Mouse (Mus musculus) frontal cortex, adult (tissue): ENCODE measurements around the gene Fitm1.

Experiments
- ATAC-seq: cut with Nextera tagmentation; 2 replicates; pipeline ENCODE4 v1.9.2; 2017; ENCODE audit warnings: mild to moderate bottlenecking, moderate library complexity, mixed read lengths; ENCODE audit not compliant: low TSS enrichment

Gene Fitm1

DNA sequence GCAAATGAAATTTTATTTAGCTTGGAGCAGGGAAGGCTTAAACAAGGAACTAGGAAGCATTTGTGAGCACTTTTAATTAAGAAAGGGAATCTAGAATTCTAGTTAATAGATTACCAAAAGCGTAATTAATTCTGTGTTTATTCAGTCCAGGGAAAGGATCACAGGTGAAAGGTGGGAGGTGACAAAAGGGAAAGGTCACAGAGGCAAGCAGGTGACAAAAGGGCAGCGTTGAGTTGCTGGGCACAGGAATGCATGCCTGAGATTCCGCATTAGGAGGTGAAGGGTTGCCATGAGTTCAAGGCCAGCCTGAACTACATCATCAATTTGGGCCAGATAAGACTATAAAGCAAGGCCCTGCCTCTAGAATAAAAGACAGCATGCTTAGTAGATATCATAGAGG, 7.9 kb upstream of the Fitm1 start:
- no peak for ATAC-seq

DNA sequence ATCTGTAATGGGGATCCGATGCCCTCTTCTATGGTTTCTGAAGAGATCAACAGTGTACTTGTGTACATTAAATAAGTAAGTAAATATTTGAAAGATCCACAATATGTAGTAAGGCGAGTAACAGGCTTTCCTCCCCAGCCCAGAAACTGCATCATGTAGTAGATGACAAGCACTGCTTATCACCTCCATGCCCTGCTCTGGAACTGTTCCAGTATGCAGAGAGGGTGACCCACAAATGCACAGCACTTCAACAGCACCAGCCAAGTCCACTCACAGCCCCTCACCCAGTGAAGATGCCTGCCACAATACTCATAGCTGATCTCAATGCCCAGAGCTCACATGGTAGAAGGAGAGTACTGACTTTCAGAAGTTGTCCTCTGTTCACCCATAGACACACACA, 4.8 kb upstream of the Fitm1 start:
- ATAC-seq = no peak

DNA sequence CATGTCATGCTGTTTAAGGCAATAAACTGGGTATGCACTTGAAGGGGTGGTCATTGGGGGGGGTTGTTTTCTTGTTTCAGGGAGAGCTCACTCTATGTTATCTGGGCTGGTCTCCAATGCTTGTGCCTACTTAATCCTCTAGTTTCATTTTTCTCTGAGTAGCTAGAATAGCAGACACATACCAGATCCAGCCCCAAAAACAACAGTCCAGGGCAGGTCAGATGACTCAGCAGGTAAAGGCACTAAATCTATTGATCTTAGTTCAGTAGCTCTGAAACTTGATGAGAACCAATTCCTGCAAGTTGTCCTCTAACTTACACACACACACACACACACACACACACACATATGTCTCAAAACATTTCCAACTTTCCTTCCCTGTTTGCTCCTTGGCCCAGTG, 3.7 kb upstream of the Fitm1 start:
- ATAC-seq = no peak

DNA sequence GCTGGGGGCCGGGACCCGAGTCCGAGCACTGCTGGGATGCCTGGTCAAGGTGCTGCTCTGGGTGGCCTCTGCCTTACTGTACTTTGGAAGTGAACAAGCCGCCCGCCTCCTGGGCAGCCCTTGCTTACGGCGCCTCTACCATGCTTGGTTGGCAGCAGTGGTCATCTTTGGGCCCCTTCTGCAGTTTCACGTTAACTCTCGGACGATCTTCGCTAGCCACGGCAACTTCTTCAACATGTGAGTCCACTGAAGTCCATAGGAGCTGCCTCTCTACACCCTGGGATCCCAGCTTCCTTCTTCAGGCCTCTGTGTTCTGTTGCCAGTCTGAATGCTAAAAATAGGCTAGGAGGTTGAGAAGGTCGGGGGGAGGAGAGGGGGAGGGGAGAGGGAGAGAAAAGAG, 294 bp downstream of the Fitm1 start:
- ATAC-seq = no peak

DNA sequence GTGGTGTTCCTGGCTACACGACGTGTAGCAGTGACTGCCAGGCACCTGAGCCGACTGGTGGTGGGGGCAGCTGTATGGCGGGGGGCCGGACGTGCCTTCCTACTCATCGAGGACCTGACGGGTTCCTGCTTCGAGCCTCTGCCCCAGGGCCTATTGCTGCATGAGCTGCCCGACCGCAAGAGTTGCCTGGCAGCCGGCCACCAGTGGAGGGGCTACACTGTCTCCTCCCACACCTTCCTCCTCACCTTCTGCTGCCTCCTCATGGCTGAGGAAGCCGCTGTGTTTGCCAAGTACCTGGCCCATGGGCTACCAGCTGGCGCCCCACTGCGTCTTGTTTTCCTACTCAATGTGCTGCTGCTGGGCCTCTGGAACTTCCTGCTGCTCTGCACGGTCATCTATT, 959 bp downstream of the Fitm1 start:
- no peak for ATAC-seq

DNA sequence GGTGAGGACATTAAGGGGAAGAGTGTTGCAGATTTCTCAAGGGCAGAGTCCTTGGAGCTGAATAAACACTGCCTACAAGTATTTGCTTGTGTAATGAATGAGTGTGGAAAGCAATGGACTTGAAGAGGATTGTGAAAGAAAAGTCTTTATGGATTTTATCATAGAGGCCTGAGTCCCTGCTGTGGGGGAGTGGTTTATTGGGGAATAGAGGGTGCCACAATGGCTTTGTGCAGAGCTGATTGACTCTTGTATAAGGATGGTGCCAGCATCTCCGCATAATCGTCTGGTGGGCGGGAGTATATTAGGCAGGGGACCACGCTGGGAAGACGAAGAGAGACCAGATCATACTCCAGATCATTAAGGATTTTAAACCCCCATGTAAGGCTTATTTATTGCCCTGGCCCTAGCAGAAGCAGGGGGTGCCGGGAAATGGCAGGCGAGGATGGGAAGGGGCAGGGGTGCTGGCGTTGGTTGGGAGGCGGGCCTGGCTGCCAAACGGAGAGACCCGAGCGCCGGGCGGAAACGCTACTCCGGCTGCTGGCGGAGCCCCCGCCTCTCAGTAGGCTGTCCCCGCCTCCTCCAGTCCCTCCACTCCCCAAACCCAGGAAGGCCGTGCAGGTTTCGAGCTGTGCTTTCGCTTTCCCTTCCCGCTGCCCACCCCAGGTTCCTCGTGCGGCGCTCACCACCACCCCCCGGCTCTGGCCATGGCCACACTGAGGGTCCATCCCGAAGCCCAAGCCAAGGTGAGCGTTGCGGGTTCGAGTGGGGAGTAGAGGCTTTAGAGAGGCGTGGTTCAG, 2.7 kb downstream of the Fitm1 start, which contains the start of gene Psme1:
Gene Psme1 (plus strand): TSS at position 253 of the 797 bp plus-strand sequence.
- ATAC-seq = peak; percentile 84

DNA sequence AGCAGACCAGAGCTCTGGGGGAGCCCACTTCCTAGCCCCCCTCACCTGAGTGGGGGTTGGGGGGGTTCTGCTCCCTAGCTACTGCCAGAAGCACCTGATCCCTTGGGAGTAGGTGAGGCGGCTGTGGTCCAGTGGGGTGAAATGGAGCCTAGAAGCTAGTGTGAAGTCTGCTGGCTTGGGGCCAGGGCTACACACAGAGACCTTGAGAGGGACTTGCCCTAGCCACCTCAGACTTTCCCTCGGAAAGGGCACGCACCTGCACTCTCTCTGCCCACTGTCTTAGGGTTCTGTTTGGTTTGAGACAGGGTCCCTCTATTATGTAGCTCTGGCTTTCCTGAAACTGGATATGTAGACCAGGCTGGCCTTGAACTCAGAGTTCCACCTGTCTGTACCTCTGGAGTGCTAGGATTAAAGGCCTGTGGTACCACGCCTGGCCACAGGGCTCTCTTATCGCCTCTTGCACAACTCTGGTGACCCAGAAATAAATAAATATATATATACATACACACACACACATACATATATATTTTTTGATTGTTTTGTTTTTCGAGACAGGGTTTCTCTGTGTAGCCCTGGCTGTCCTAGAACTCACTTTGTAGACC, 3.4 kb downstream of the Fitm1 start:
- ATAC-seq = 0 out of 2 replicates have a peak, but pooled peaks have one; percentile 2

DNA sequence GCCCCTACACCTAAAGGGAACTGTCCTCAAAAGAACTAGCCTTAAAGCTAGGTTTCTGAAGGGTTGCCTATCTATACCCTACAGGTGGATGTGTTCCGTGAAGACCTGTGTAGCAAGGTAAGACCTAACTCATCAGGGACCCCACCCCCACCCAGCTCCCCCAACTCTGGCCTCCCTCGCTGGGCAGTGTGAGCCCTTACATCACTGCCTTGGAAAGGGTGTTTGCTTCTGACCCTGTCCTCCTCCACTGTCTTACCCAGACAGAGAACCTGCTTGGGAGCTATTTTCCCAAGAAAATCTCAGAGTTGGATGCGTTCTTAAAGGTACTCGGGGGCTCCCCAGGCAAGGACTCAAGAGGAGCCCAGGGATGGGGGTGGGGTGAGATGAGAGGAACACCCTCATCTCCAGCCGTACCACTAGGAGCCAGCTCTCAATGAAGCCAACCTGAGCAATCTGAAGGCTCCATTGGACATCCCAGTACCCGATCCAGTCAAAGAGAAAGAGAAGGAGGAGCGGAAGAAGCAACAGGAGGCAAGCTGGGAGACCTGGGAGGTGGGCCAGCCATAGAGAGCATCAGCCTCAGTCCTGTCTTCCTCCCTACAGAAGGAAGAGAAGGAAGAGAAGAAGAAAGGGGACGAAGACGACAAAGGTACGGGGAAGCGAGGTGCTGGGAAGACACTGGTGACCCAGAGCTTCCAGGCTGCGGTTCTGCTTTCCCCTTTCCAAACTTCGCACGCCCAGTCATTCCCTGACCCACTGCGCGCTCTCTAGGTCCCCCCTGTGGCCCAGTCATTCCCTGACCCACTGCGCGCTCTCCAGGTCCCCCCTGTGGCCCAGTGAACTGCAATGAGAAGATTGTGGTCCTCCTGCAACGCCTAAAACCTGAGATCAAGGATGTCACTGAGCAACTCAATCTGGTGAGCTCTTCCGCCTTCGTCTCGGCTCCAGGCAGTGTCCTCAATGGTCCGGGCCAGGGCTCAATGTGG, 4.4 kb downstream of the Fitm1 start:
- ATAC-seq = no peak

DNA sequence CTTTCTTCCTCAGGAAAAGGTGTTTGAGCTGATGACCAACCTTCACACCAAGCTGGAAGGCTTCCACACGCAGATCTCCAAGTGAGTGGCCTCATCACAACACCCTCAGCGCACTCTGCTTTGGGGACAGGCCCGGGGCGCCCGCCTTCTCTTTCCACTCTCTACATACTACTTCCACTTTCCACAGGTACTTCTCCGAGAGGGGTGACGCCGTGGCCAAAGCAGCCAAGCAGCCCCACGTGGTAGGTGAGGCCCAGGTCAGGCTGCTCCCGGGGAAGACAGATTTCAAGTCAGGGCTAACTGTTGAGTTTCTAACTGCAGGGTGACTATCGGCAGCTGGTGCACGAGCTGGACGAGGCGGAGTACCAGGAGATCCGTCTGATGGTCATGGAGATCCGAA, 5.3 kb downstream of the Fitm1 start:
- no peak for ATAC-seq

DNA sequence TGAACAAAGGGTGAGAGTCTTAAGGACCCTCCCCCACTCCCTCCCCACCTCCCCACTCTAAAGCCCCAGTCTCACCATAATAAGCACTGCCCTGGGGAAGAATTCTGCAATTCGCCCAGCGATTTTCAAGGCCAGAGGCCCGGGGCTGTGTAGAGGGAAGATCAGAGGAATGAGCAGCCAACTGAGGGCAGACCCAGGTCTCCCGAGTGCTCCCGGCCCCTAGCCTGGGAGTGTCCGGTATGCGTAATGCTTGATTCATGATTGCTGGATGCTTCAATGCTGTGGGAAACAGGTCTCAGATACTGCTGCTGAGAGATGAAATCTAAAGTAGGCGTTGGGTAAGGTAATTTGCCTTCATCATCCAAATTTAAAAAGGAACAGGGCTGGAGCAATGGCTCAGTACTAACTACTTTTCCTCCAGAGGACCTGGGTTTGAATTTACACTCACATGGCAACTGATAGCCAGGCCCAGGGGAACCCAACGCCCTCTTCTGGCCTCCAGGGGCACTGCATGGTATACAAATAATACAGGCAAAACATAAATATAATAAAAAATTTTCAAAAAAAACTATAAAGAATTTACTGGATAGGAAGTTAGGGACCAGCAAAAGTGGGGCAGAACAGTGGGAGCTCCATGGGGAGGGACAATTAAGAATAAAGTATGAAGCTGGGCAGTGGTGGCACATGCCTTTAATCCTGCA, 6.7 kb downstream of the Fitm1 start:
- ATAC-seq = no peak

DNA sequence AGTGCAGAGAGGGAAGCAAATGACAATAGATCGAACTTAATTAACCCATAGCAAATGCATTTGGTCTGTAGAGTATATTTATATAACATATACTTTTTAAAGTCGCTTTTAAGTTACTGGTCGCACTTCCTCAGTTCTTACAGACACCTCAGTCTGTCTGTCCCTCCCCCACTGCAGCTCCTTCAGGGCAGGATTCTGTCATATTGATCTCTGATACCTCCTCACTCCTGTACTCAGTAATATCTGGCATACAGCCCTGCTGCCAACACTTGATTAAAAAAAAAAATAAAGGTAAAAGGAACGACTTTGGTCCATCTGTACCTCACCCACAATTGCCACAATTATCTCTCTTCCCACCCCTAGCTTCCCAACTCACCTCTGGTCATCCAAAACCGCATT, 8.9 kb downstream of the Fitm1 start:
- ATAC-seq = no peak

DNA sequence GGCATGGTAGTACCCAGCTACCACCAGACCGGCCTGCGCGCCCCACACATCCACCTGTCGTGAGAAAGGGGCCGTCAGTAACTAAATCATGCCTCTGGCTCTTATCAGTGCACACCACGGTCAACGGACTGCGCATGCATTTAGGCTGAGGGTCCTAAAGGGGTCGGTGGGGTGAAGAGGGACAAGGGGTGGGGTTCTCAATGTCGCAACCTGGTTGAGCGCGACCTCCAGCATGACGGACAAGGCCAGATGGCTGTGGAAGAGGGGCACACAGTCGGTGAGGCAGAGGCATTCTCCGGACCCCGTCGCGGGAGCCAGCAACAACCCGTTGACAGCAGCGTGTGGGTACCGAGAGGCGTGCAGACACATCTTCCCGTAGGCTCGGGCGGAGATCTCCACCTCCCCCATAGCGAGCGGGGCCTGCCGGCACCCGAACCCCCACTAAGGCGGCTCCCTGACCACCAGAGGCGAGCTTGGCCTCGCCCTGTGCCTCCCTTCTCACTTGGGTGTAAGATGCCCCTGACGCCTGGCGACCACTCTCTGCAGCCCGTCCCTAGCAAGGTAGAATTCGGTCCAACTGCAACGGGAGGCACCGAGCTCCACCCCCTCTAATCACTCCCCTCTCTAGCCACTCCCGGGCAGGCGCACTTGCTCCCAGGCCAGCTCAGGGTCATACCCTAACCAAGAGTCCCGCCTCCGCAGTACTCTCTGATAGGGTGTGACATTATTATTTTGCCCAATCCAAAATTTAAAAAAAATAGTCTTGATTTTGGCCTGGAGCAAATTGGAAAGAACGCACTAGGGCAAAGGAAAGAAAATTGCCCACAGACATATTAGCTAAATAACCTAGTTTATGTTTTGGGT, 9.5 kb downstream of the Fitm1 start, which contains the start of gene Emc9:
Gene Emc9 (minus strand): TSS at position 601 of the 864 bp plus-strand sequence.
- ATAC-seq = peak; percentile 74

DNA sequence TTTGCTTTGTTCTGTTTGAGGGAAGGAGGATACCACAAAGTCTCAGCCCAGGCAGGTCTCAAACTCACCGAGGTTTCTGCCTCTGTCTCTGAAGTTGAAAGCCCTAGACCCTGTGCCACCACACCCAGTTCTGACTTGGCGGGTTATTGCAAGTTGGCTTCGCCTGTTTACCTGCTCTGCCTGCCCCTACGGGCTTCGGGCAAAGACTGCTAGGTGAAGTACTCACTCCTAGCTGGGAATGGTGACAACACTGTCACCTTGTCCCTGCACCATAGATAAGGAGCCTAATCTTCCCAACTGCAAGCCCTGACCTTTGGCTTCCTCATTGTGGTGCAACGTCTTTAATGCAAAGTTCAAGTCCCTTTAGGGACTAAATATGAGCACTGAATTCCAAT, 10.1 kb downstream of the Fitm1 start:
- no peak for ATAC-seq

DNA sequence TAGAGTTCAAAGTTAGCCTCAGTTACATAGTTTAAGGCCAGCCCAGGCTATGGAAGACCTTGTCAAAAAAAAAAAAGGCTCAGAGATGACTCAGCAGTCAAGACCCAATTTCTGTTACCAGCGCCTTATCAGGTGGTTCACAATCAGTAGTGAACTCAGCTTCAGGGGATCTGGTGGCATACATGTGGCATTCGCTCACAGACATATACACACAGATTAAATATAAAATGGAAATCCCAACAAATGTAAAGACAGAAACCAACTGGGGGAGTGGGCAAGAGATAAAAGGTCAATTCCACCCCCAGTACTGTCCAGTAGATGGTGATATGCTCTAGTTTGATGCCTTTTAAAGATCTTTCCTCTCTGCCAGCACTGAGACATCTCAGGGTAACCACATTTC, 10.7 kb downstream of the Fitm1 start:
- ATAC-seq = no peak

DNA sequence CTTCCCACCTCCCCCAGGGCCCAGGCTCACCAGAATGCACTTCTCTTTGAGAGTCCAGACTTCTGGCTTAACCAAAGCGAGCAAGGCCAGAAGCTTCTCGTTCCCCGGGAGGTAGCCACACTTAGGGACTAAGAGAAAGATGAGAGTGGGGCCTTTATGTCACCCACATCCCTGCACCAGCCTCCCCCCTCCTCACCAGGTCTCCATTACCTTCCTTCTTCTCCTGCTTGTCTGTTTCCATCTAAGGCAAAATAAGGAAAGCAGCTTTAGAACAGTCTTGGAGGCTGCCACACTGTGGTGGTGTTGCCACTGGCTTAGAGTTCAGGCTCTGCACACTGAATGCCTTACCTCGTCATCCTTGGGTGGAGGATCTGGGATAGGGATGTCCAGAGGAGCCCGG, 13.9 kb downstream of the Fitm1 start:
- ATAC-seq = no peak

DNA sequence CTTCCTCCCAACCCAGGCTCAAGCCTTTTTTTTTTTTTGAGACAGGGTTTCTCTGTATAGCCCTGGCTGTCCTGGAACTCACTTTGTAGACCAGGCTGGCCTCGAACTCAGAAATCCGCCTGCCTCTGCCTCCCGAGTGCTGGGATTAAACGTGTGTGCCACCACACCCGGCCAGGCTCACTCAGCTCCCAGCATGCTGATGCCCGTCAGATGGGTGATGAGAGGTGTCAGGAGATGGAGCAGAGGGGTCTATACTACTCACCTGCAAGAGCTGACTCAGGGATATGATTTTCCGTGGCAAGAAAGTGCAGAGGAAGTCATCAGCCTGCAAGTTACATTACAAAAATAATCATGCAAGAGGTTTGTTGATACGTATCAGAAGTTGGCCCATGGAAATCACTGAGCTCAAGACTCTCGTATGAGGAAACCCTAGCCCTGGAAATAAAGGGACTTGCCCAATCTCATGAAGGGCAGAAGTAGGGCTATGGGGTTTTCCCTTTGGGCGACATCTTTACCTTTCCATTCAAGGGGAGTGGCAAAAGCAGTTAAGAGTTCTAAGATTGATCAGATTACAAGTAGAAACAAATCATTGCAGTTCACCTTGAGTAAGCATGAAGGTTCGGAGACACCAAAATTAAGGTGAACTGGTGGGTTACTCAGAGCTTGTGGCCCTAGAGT, 14.5 kb downstream of the Fitm1 start:
- ATAC-seq = no peak

DNA sequence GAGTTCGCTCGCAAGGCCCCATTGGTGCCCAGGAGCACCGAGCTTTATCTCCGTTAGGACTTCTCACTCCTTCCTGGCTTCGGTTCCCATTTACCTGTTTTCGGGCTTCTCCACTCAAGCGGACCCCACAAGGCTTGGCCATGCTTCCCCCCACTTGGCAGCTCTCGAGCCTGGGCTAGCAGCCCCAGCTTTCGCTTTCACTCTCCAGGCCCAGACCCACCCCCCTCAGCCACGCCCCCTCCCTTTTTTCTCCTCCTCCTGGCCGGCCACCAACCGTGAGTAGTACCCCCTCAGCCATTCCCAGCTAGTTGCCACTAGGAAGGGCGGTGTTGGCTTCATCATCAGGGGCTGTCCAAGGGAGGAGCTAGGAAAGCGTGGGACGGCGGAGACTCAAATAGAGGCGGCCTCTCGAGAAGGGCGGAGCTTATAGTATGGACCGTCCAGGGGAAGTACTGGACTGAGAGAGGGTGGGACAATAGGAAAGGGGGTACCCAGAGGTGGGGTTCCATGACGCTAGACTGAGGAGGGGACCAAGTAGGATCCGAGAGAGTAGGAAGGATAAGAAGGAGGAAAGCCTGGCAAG, 15.4 kb downstream of the Fitm1 start, which contains the start of gene Psme2:
Gene Psme2 (minus strand): TSS at position 366 of the 583 bp plus-strand sequence.
- ATAC-seq = peak; percentile 88

DNA sequence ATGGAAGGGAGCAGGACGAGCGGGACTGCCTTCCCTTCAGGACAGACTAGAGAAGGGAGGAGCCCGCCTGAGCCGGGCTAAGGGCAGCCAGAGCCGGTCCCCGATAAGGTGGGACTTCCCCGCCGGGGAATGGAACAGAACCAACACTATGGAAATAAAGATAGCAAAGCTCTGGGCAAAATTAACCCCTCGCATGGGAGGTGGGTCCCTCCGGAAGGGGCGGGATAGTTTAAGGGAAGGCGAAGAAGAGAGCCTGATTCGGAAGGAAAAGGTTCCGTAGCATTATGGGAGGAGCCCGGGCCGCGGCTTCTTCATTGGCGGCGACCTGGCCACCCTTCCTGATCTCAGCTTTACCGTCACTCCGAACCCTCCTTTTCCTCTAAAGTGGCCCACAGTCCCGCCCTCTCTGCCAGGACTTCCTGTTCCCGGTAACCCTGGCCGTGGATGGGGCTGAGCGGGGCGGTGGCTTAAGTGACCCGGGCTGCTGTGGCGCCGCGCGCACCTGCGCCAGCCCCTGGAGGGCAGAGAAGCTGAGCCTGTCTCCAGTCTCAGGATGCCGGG, 16.0 kb downstream of the Fitm1 start, which contains the start of gene Rnf31:
Gene Rnf31 (plus strand): TSS at position 378 of the 561 bp plus-strand sequence.
- ATAC-seq = peak; percentile 88

DNA sequence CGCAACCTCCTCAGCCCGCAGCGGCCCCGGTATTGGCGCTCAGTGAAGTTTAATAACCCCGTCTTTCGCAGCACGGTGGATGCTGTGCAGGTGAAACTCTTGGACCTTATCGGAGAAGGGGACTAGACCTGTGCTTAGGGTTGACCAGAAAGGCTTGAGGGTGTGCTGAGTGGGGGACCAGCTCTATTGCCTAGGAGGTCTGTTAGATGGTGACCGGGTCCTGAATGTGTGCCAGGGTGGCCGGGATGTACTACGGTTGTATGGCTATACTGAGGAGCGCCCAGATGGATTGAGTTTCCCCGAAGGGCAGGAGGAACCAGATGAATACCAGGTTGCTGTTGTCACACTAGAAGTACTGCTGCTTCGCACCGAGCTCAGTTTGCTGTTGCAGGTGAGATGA, 16.8 kb downstream of the Fitm1 start:
- ATAC-seq = no peak
